Mouse (Mus musculus) ovary, adult 18-20 months (tissue): ENCODE results near the gene Ints11.

ENCODE experiments used
- DNase-seq: peaks from one replicate; pipeline ENCODE4 v3.0.0; 2022; ENCODE audit warnings: low spot score, mixed read lengths

Gene Ints11

GRCm38 (mm10) chr4:155848434-155849095 lies 20.8 kb upstream of the Ints11 start:
- DNase-seq, result no peak

- no peak for DNase-seq
Measured at GRCm38 (mm10) chr4:155849391-155849790, 20.0 kb upstream of the Ints11 start.

GRCm38 (mm10) chr4:155849792-155850451 lies 19.4 kb upstream of the Ints11 start:
- DNase-seq, result no peak

GRCm38 (mm10) chr4:155851368-155851767 lies 18.0 kb upstream of the Ints11 start:
- no peak for DNase-seq

GRCm38 (mm10) chr4:155851951-155852411 lies 17.4 kb upstream of the Ints11 start:
- DNase-seq, result no peak

GRCm38 (mm10) chr4:155853421-155853820 lies 15.9 kb upstream of the Ints11 start:
- DNase-seq, result no peak

- DNase-seq, result no peak
Measured at GRCm38 (mm10) chr4:155854991-155855390, 14.4 kb upstream of the Ints11 start.

GRCm38 (mm10) chr4:155856071-155856470 lies 13.3 kb upstream of the Ints11 start:
- DNase-seq, result no peak

GRCm38 (mm10) chr4:155856881-155857280 lies 12.5 kb upstream of the Ints11 start:
- no peak for DNase-seq

GRCm38 (mm10) chr4:155859318-155859717 lies 10.0 kb upstream of the Ints11 start:
- DNase-seq, result peak; percentile 58

- DNase-seq, result no peak
Measured at GRCm38 (mm10) chr4:155861787-155862186, 7.6 kb upstream of the Ints11 start.

- DNase-seq, result no peak
Measured at GRCm38 (mm10) chr4:155863001-155863400, 6.3 kb upstream of the Ints11 start, which contains the start of gene Tas1r3. Tas1r3 (minus strand) TSS chr4:155863362.

- DNase-seq, result no peak
Measured at GRCm38 (mm10) chr4:155868614-155869298, 590 bp upstream of the Ints11 start.

GRCm38 (mm10) chr4:155871404-155871803 lies 2.1 kb downstream of the Ints11 start:
- DNase-seq, result no peak

- DNase-seq, result no peak
Measured at GRCm38 (mm10) chr4:155883587-155883986, 14.2 kb downstream of the Ints11 start.

- no peak for DNase-seq
Measured at GRCm38 (mm10) chr4:155886330-155886729, 17.0 kb downstream of the Ints11 start.

- no peak for DNase-seq
Measured at GRCm38 (mm10) chr4:155887674-155888073, 18.3 kb downstream of the Ints11 start.

- DNase-seq, result no peak
Measured at GRCm38 (mm10) chr4:155888181-155888580, 18.8 kb downstream of the Ints11 start.

GRCm38 (mm10) chr4:155889316-155889715 lies 20.0 kb downstream of the Ints11 start:
- no peak for DNase-seq

GRCm38 (mm10) chr4:155891011-155891471 lies 21.7 kb downstream of the Ints11 start:
- no peak for DNase-seq

GRCm38 (mm10) chr4:155891551-155892001 lies 22.2 kb downstream of the Ints11 start, which contains the start of the genes Pusl1 and Acap3:
Pusl1 (minus strand) TSS chr4:155891781.
Acap3 (plus strand) TSS chr4:155891822.
- DNase-seq, result peak; percentile 89

GRCm38 (mm10) chr4:155892017-155892416 lies 22.7 kb downstream of the Ints11 start:
- peak; percentile 65 for DNase-seq
